Mouse (Mus musculus): ENCODE measurements around the gene Gm21981. TPM values are rescaled to one million over a fixed set of nuclear protein-coding genes. Genes with fewer than 3 reads are reported as not detected.

The Gm21981 gene
- polyA plus RNA-seq, 1 experiment from 2014 or later, result 7.7 TPM

Other genes with a start within 250 kb of the Gm21981 start
- 16.4 and 17.1 TPM in 2 replicates for gene Taf8, start 192.2 kb downstream of the Gm21981 start, polyA plus RNA-seq (2014; fragmentation: Nextera tagmentation; extraction: Ambion mirVana)
- 49.1 and 72.4 TPM in 2 replicates for gene Ccnd3, start 189.4 kb downstream of the Gm21981 start, polyA plus RNA-seq (2014; fragmentation: Nextera tagmentation; extraction: Ambion mirVana)
- 32.7 and 35.0 TPM in 2 replicates for gene Bysl, start 83.0 kb downstream of the Gm21981 start, polyA plus RNA-seq (2014; fragmentation: Nextera tagmentation; extraction: Ambion mirVana)
- gene Med20, start 82.9 kb downstream of the Gm21981 start, polyA plus RNA-seq (2014; fragmentation: Nextera tagmentation; extraction: Ambion mirVana), result 38.1 and 43.4 TPM in 2 replicates
- 2.3 and 2.9 TPM in 2 replicates for gene Gm20517, start 82.9 kb downstream of the Gm21981 start, polyA plus RNA-seq (2014; fragmentation: Nextera tagmentation; extraction: Ambion mirVana)
- 5.9 and 6.5 TPM in 2 replicates for gene Usp49, start 63.8 kb downstream of the Gm21981 start, polyA plus RNA-seq (2014; fragmentation: Nextera tagmentation; extraction: Ambion mirVana)
- 296 and 305 TPM in 2 replicates for gene Tomm6, start 6.1 kb downstream of the Gm21981 start, polyA plus RNA-seq (2014; fragmentation: Nextera tagmentation; extraction: Ambion mirVana)
- 33.3 and 41.9 TPM in 2 replicates for gene Frs3, start 5.4 kb downstream of the Gm21981 start, polyA plus RNA-seq (2014; fragmentation: Nextera tagmentation; extraction: Ambion mirVana)
- 0.68 and 4.4 TPM in 2 replicates for gene Prickle4, start 281 bp upstream of the Gm21981 start, polyA plus RNA-seq (2014; fragmentation: Nextera tagmentation; extraction: Ambion mirVana)
- not detected in 2 replicates for gene Pgc, start 32.4 kb upstream of the Gm21981 start, polyA plus RNA-seq (2014; fragmentation: Nextera tagmentation; extraction: Ambion mirVana)
- gene Tfeb, start 42.6 kb upstream of the Gm21981 start, polyA plus RNA-seq (2014; fragmentation: Nextera tagmentation; extraction: Ambion mirVana), result 1.8 and 2.1 TPM in 2 replicates
- 2.7 and 5.3 TPM in 2 replicates for gene Mdfi, start 140.2 kb upstream of the Gm21981 start, polyA plus RNA-seq (2014; fragmentation: Nextera tagmentation; extraction: Ambion mirVana)
- 28.7 and 29.1 TPM in 2 replicates for gene Foxp4, start 230.2 kb upstream of the Gm21981 start, polyA plus RNA-seq (2014; fragmentation: Nextera tagmentation; extraction: Ambion mirVana)